12 mouse cellular contexts compared by ENCODE assay signal in genomic region chr3:38907676-38908425, GRCm38 (mm10). TPM values are rescaled to one million over a fixed set of nuclear protein-coding genes. Genes with fewer than 3 reads are reported as not detected.
DNase-seq lines count a peak whose midpoint lies in the region; ATAC-seq lines count a peak whose summit lies in the region.
"Had no signal": no experiment of that assay in that cellular context is flagged by ENCODE, and none has a peak within 500 bp of the region (broad histone marks: within the 10 kb centered on the region; RNA-seq: fewer than 3 reads in every experiment).

No protein-coding gene starts in this region.

- peak; percentile 13 to 36 for DNase-seq in cerebellum, postnatal 25 days
- no peak for DNase-seq in cerebellum, postnatal 4 days (ENCODE audit: low spot score in 2 of 2)
- no peak for DNase-seq in kidney, postnatal 36 days
- no peak for DNase-seq in left cerebral cortex, adult 18-20 months (ENCODE audit: low spot score in 2 of 2)
- DNase-seq: adrenal gland, postnatal 10 days; cerebellum, adult 11-12 months; lung, postnatal 36 days had no signal

- H3K36me3 ChIP-seq in kidney, embryonic 15.5 days = peaks cover 3% of the 10 kb centered on the region; the same call in 1 of the 2 replicates
- H3K36me3 ChIP-seq in hindbrain, embryonic 12.5 days = no peaks in the 10 kb centered on the region
- no peaks in the 10 kb centered on the region for H3K36me3 ChIP-seq in neural tube, embryonic 12.5 days
- H3K36me3 ChIP-seq: limb, embryonic 15.5 days had no signal

- no peaks in the 10 kb centered on the region for H3K27me3 ChIP-seq in kidney, embryonic 15.5 days
- no peaks in the 10 kb centered on the region for H3K27me3 ChIP-seq in hindbrain, embryonic 12.5 days
- no peaks in the 10 kb centered on the region for H3K27me3 ChIP-seq in neural tube, embryonic 12.5 days (replicated peaks)
- H3K27me3 ChIP-seq: limb, embryonic 15.5 days had no signal

- H3K4me3 ChIP-seq in kidney, embryonic 15.5 days (replicated peaks) = no peak overlapping the region
- H3K4me3 ChIP-seq in hindbrain, embryonic 12.5 days = peak overlapping the region; percentile 21
- H3K4me3 ChIP-seq in neural tube, embryonic 12.5 days = peak overlapping the region; percentile 11; the same call in 1 of the 2 replicates
- H3K4me3 ChIP-seq: limb, embryonic 15.5 days had no signal

- H3K9ac ChIP-seq in kidney, embryonic 15.5 days = no peak overlapping the region
- no peak overlapping the region; the same call in 1 of the 2 replicates for H3K9ac ChIP-seq in hindbrain, embryonic 12.5 days
- no peak overlapping the region; the same call in 1 of the 2 replicates for H3K9ac ChIP-seq in neural tube, embryonic 12.5 days
- H3K9ac ChIP-seq: limb, embryonic 15.5 days had no signal

- peaks cover 25% of the 10 kb centered on the region for H3K4me1 ChIP-seq in kidney, embryonic 15.5 days
- H3K4me1 ChIP-seq in hindbrain, embryonic 12.5 days = peaks cover 37% of the 10 kb centered on the region
- H3K4me1 ChIP-seq in neural tube, embryonic 12.5 days = peaks cover 45% of the 10 kb centered on the region

- whole genome bisulfite sequencing in kidney, embryonic 15.5 days = 45% methylated on average over 14 of the region's 14 CpGs
- 14% methylated on average over 14 of the region's 14 CpGs for WGBS in hindbrain, embryonic 12.5 days
- 20% methylated on average over 14 of the region's 14 CpGs for WGBS in neural tube, embryonic 12.5 days

- ATAC-seq in kidney, embryonic 15.5 days (replicated peaks; ENCODE audit: low FRiP score) = no peak
- peak; percentile 65 for ATAC-seq in hindbrain, embryonic 12.5 days (ENCODE audit: low FRiP score)
- ATAC-seq in neural tube, embryonic 12.5 days (ENCODE audit: low FRiP score, low read depth) = peak; percentile 73
- ATAC-seq in megakaryocyte progenitor cell, adult 5-6 weeks (replicated peaks; ENCODE audit: poor library complexity) = no peak

- H3K27ac ChIP-seq in kidney, embryonic 15.5 days = no peak overlapping the region
- peak overlapping the region; percentile 55 for H3K27ac ChIP-seq in hindbrain, embryonic 12.5 days
- H3K27ac ChIP-seq in neural tube, embryonic 12.5 days = no peak overlapping the region
- H3K27ac ChIP-seq: limb, embryonic 15.5 days had no signal

- no peaks in the 10 kb centered on the region for H3K9me3 ChIP-seq in kidney, embryonic 15.5 days (replicated peaks)
- H3K9me3 ChIP-seq in hindbrain, embryonic 12.5 days (replicated peaks) = no peaks in the 10 kb centered on the region
- no peaks in the 10 kb centered on the region for H3K9me3 ChIP-seq in neural tube, embryonic 12.5 days
- H3K9me3 ChIP-seq: limb, embryonic 15.5 days had no signal

- peak overlapping the region; percentile 19; the same call in 1 of the 2 replicates for H3K4me2 ChIP-seq in kidney, embryonic 15.5 days
- peak overlapping the region; percentile 40 for H3K4me2 ChIP-seq in hindbrain, embryonic 12.5 days (replicated peaks)
- H3K4me2 ChIP-seq in neural tube, embryonic 12.5 days (replicated peaks) = peak overlapping the region; percentile 51
- H3K4me2 ChIP-seq: limb, embryonic 15.5 days had no signal

RNA-seq across cellular contexts. Expression of gene Fat4, which starts 21.1 kb away (rescaled TPM):
- 6.9 and 8.2 TPM in 2 replicates for polyA plus RNA-seq in kidney, embryonic 15.5 days (2015; fragmentation: Nextera tagmentation; extraction: Ambion mirVana)
- polyA plus RNA-seq in hindbrain, embryonic 12.5 days (2016; fragmentation: Nextera tagmentation; extraction: Ambion mirVana) = 14.6 and 17.1 TPM in 2 replicates
- 12.1 and 13.0 TPM in 2 replicates for polyA plus RNA-seq in neural tube, embryonic 12.5 days (2016; fragmentation: Nextera tagmentation; extraction: Ambion mirVana)
- 0.02 TPM in 1 of 2 replicates, not detected in the other for total RNA-seq in megakaryocyte progenitor cell, adult 5-6 weeks (2015)
- not detected in 2 replicates for total RNA-seq in megakaryocyte progenitor cell, adult 5-6 weeks (2017)
- 10 to 100 TPM in 1 of 2 experiments, 1 to 10 TPM in 1; 9.8 to 10.2 TPM for total RNA-seq in left cerebral cortex, adult 18-20 months (2021)

Comparison
In these comparisons a context has a peak if more than half of its experiments do, and no peak if none do; other contexts are left out.
1. DNase-seq: peak in cerebellum, postnatal 25 days (2 of 2); none in cerebellum, postnatal 4 days (0 of 2), kidney, postnatal 36 days (0 of 2) and left cerebral cortex, adult 18-20 months (0 of 2).
2. ATAC-seq: peak in hindbrain, embryonic 12.5 days (single experiment) and neural tube, embryonic 12.5 days (single experiment); none in kidney, embryonic 15.5 days (single experiment) and megakaryocyte progenitor cell, adult 5-6 weeks (single experiment).
3. Peak in every context shown above with its lines, with median percentiles within 50 percentile points of each other: H3K4me2 ChIP-seq.